Comparison of ENCODE assay signal across 11 mouse cellular contexts in genomic region chr1:120272605-120273004, GRCm38 (mm10). TPM values are rescaled to one million over a fixed set of nuclear protein-coding genes. Genes with fewer than 3 reads are reported as not detected.
DNase-seq lines count a peak whose midpoint lies in the region; ATAC-seq lines count a peak whose summit lies in the region.
"Had no signal": no experiment of that assay in that cellular context is flagged by ENCODE, and none has a peak within 500 bp of the region (broad histone marks: within the 10 kb centered on the region; RNA-seq: fewer than 3 reads in every experiment).

Steap3 (minus strand) TSS chr1:120272705.

- H3K27ac ChIP-seq in heart, embryonic 10.5 days = 0 out of 2 replicates have a peak within 1 kb of the TSS, but pooled peaks have one; percentile 3
- peak within 1 kb of the TSS; percentile 91; the same call in 1 of the 2 replicates for H3K27ac ChIP-seq in liver, embryonic 15.5 days (replicated peaks)
- H3K27ac ChIP-seq: forebrain, embryonic 15.5 days had no signal

- peak within 1 kb of the TSS; percentile 68; the same call in 1 of the 2 replicates for H3K9ac ChIP-seq in liver, embryonic 15.5 days
- H3K9ac ChIP-seq: forebrain, embryonic 15.5 days had no signal

- no peaks in the 10 kb centered on the region for H3K9me3 ChIP-seq in heart, embryonic 10.5 days
- peaks cover 1% of the 10 kb centered on the region; the same call in 1 of the 2 replicates for H3K9me3 ChIP-seq in liver, embryonic 15.5 days (replicated peaks)
- H3K9me3 ChIP-seq: forebrain, embryonic 15.5 days had no signal

- peak within 1 kb of the TSS; percentile 96; the same call in 1 of the 2 replicates for H3K4me2 ChIP-seq in liver, embryonic 15.5 days
- H3K4me2 ChIP-seq: forebrain, embryonic 15.5 days; midbrain, embryonic 11.5 days had no signal

- no peak for DNase-seq in frontal cortex, adult 2 months (ENCODE audit: extremely low spot score in 1 of 2, low spot score in 1 of 2)
- DNase-seq in frontal cortex, postnatal 36 days (ENCODE audit: low spot score in 2 of 2) = no peak
- DNase-seq in adrenal gland, postnatal 4 days (ENCODE audit: low spot score in 2 of 2) = no peak
- no peak for DNase-seq in heart, embryonic 10.5 days (ENCODE audit: low spot score)
- no peak for DNase-seq in right cerebral cortex, postnatal 36 days (ENCODE audit: low spot score in 2 of 2)
- DNase-seq in yolk sac, embryonic 10.5 days (ENCODE audit: low spot score) = no peak
- DNase-seq in layer of hippocampus, postnatal 36 days = no peak
- DNase-seq: cerebellum, postnatal 10 days had no signal

- no peak for ATAC-seq in liver, embryonic 15.5 days (ENCODE audit: insufficient read depth)
- ATAC-seq: forebrain, embryonic 15.5 days had no signal

- no peak within 1 kb of the TSS for H3K4me3 ChIP-seq in heart, embryonic 10.5 days
- H3K4me3 ChIP-seq in liver, embryonic 15.5 days (replicated peaks) = peak within 1 kb of the TSS; percentile 66; the same call in 1 of the 2 replicates
- H3K4me3 ChIP-seq: forebrain, embryonic 15.5 days had no signal

- H3K36me3 ChIP-seq in heart, embryonic 10.5 days = no peaks in the 10 kb centered on the region
- H3K36me3 ChIP-seq in liver, embryonic 15.5 days (replicated peaks) = no peaks in the 10 kb centered on the region
- H3K36me3 ChIP-seq: forebrain, embryonic 15.5 days had no signal

- 88% methylated on average over 5 of the region's 5 CpGs for WGBS in heart, embryonic 10.5 days
- WGBS in liver, embryonic 15.5 days (ENCODE audit: insufficient replicate concordance) = 81% methylated on average over 5 of the region's 5 CpGs

- 0 out of 2 replicates have a peak, but pooled peaks cover 9% of the 10 kb centered on the region for H3K4me1 ChIP-seq in heart, embryonic 10.5 days
- peaks cover 75% of the 10 kb centered on the region for H3K4me1 ChIP-seq in liver, embryonic 15.5 days (replicated peaks)
- H3K4me1 ChIP-seq: forebrain, embryonic 15.5 days had no signal

- no peaks in the 10 kb centered on the region for H3K27me3 ChIP-seq in heart, embryonic 10.5 days (ENCODE audit: insufficient read depth, poor library complexity, severe bottlenecking)
- H3K27me3 ChIP-seq in liver, embryonic 15.5 days = no peaks in the 10 kb centered on the region
- H3K27me3 ChIP-seq: forebrain, embryonic 15.5 days had no signal

RNA-seq across cellular contexts. Expression of gene Steap3, which starts in this region (rescaled TPM):
- polyA plus RNA-seq in frontal cortex, adult 2 months (2012; rRNA removed) = 11.3 and 14.0 TPM in 2 replicates
- total RNA-seq in adrenal gland, postnatal 4 days (2021) = 10 to 100 TPM; 31.0 to 35.7 TPM
- 14.6 and 15.7 TPM in 2 replicates for polyA plus RNA-seq in heart, embryonic 10.5 days (2016; fragmentation: Nextera tagmentation; extraction: Ambion mirVana)
- polyA plus RNA-seq in liver, embryonic 15.5 days (2015; fragmentation: Nextera tagmentation; extraction: Ambion mirVana) = 43.4 and 46.8 TPM in 2 replicates
- 1 to 10 TPM; 7.1 to 7.2 TPM for total RNA-seq in layer of hippocampus, postnatal 36 days (2021)
